Mouse (Mus musculus) heart, adult 9 months (tissue): ENCODE results near the gene Mr1.

ENCODE experiments used
- DNase-seq, 2 experiments: peaks; one replicate each; pipeline ENCODE4 v3.0.0; 2022; ENCODE audit warnings: low spot score in 2 of 2

Mr1 gene

GRCm38 (mm10) chr1:155127429-155127934, 19.1 kb downstream of the Mr1 start:
- no peak for DNase-seq

- no peak for DNase-seq
These were observed 19.9 kb downstream of the Mr1 start for GRCm38 (mm10) chr1:155126716-155127115.

- no peak for DNase-seq
These were observed 22.2 kb downstream of the Mr1 start for GRCm38 (mm10) chr1:155124397-155124796.

- peak; percentile 80 to 86 for DNase-seq
These were observed 24.4 kb downstream of the Mr1 start for GRCm38 (mm10) chr1:155121977-155122939.

- no peak for DNase-seq
These were observed 26.9 kb downstream of the Mr1 start for GRCm38 (mm10) chr1:155119719-155120118.

- DNase-seq, result no peak
These were observed 32.7 kb downstream of the Mr1 start for GRCm38 (mm10) chr1:155113946-155114345.

GRCm38 (mm10) chr1:155112875-155113274, 33.7 kb downstream of the Mr1 start:
- DNase-seq, result no peak

- no peak for DNase-seq
These were observed 34.5 kb downstream of the Mr1 start for GRCm38 (mm10) chr1:155112118-155112517.

GRCm38 (mm10) chr1:155111491-155111890, 35.1 kb downstream of the Mr1 start:
- DNase-seq, result no peak

- peak in 1 of 2 experiments; percentile 46 for DNase-seq
These were observed 36.9 kb downstream of the Mr1 start for GRCm38 (mm10) chr1:155109387-155110350.

- DNase-seq, result peak in 1 of 2 experiments; percentile 44
These were observed 38.2 kb downstream of the Mr1 start for GRCm38 (mm10) chr1:155108412-155108811.

- DNase-seq, result no peak
These were observed 38.8 kb downstream of the Mr1 start for GRCm38 (mm10) chr1:155107843-155108242.

GRCm38 (mm10) chr1:155106310-155106709, 40.3 kb downstream of the Mr1 start:
- no peak for DNase-seq

GRCm38 (mm10) chr1:155103991-155104390, 42.6 kb downstream of the Mr1 start:
- DNase-seq, result peak in 1 of 2 experiments; percentile 45

- no peak for DNase-seq
These were observed 44.0 kb downstream of the Mr1 start for GRCm38 (mm10) chr1:155102631-155103030.

GRCm38 (mm10) chr1:155099280-155099848, 47.2 kb downstream of the Mr1 start, which contains the start of gene Ier5:
Gene Ier5 (minus strand): TSS chr1:155099636.
- DNase-seq, result peak; percentile 97 to 99

- peak; percentile 58 to 72 for DNase-seq
These were observed 47.9 kb downstream of the Mr1 start for GRCm38 (mm10) chr1:155098486-155099279.

- DNase-seq, result peak; percentile 60 to 71
These were observed 48.6 kb downstream of the Mr1 start for GRCm38 (mm10) chr1:155097931-155098485.

- DNase-seq, result no peak
These were observed 49.3 kb downstream of the Mr1 start for GRCm38 (mm10) chr1:155097354-155097753.

GRCm38 (mm10) chr1:155096620-155097261, 49.9 kb downstream of the Mr1 start:
- DNase-seq, result no peak
